Mouse (Mus musculus): ENCODE measurements around the gene Fndc3a. TPM values are rescaled to one million over a fixed set of nuclear protein-coding genes. Genes with fewer than 3 reads are reported as not detected.

The Fndc3a gene
- total RNA-seq (2022), result 10 to 100 TPM; 11.2 to 13.7 (median 11.7) TPM

GRCm38 (mm10) chr14:72709710-72710340, at the start of gene Fndc3a:
Gene Fndc3a (minus strand): TSS chr14:72710003.
- peak; percentile 78 for DNase-seq (ENCODE audit: low spot score)

GRCm38 (mm10) chr14:72752893-72753292, 43.1 kb upstream of the Fndc3a start:
- DNase-seq (ENCODE audit: low spot score), result no peak

GRCm38 (mm10) chr14:72750426-72751182, 40.8 kb upstream of the Fndc3a start:
- DNase-seq (ENCODE audit: low spot score), result no peak

GRCm38 (mm10) chr14:72748331-72748730, 38.5 kb upstream of the Fndc3a start:
- no peak for DNase-seq (ENCODE audit: low spot score)

- no peak for DNase-seq (ENCODE audit: low spot score)
Observed at GRCm38 (mm10) chr14:72741667-72742066, 31.9 kb upstream of the Fndc3a start.

DNA sequence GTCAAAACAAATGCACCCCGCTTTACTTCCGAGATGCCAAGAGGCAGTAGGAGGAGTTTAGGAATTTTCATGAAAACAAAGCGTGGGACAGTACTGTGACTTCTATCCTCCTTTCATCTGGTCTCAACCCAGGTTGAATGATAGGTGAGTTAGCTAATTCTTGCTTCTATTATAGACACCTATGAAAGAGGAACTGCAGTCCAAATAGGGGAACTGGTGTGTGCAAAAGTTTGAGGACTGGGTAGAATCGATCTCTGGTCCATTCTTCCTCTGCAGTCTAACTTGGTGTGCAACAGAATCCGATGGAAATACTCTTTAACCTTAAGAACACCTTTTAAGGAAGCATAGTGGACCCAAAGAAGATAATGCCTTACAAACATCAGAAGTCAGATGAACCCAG, 30.5 kb upstream of the Fndc3a start:
- DNase-seq (ENCODE audit: low spot score), result no peak

- DNase-seq (ENCODE audit: low spot score), result no peak
Observed at GRCm38 (mm10) chr14:72739484-72740208, 29.8 kb upstream of the Fndc3a start.

GRCm38 (mm10) chr14:72738776-72739175, 29.0 kb upstream of the Fndc3a start:
- DNase-seq (ENCODE audit: low spot score), result no peak

- DNase-seq (ENCODE audit: low spot score), result no peak
Observed at GRCm38 (mm10) chr14:72738217-72738616, 28.4 kb upstream of the Fndc3a start.

- DNase-seq (ENCODE audit: low spot score), result no peak
Observed at GRCm38 (mm10) chr14:72725865-72726264, 16.1 kb upstream of the Fndc3a start.

DNA sequence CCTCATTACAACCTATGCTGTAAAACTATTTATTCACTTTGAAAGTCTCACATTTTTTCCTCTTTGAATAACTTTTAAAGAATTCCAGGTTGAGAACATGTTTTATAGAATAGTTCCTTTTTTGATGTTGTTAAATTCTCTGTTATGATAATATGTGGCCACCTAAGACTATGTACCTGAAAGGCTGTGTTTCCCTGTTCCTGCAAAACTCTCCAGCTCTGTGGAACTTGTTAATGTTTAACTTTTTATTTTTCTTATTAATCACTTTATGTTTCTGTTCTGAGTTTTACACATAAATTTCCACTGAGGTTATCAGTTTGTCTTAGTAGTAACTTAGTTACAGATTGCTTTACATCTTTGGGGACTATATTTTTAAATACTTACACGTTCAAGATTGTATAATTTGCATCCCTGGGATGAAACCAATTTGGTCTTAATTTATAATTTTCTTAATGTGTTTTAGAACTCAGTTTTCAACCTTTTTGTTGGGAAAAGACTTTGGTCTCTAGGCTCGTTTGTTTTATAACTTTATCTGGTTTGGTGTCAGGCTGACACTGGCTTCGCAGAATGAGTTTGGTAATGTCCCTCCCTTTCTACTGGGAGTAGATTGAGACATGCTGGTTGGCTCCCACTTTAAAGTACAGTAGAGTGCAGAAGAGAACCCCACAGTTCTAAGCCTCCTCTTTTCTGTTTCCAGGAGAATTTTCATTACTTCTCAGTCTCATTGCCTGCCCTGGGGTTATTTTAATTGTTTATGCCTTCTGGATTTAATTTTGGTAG, 12.7 kb upstream of the Fndc3a start:
- no peak for DNase-seq (ENCODE audit: low spot score)

DNA sequence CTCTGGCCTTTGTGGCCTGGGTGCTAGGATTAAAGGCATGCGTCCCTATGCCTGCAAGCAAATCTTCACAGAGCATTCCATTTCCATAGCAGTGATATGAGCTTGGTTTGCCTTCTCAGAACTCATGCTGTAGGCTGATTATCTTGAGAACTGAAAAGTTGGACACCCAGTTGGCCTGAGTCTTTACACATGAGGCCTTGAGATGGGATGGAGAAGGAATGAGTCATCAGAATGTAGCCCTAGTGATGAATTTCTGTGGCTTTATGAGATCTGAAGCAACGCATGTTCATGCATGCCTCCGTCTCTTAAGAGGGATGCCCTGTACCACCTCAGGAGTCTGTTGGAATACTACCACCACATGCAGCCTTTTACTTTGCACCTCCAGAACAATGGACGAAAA, 6.4 kb upstream of the Fndc3a start:
- no peak for DNase-seq (ENCODE audit: low spot score)

DNA sequence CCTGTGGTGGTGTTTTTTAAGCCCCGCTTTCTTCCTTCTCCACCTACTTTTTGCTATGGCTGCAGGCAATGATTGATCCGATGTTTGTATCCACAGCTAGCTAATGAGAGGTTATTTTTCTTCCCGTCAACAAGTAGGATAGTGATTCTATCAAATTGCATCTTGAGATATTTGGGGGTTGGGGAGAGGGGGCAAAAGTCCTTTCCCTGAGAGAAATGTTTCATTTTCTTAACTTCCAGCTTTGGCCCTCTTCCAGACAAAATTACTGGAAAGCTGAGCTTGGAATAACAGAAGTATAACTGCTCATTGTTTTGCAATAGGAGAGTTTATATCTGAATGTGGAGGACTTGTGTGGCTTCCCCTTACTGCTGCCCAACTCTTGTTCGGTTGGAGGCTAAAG, 1.3 kb upstream of the Fndc3a start:
- DNase-seq (ENCODE audit: low spot score), result peak; percentile 12

DNA sequence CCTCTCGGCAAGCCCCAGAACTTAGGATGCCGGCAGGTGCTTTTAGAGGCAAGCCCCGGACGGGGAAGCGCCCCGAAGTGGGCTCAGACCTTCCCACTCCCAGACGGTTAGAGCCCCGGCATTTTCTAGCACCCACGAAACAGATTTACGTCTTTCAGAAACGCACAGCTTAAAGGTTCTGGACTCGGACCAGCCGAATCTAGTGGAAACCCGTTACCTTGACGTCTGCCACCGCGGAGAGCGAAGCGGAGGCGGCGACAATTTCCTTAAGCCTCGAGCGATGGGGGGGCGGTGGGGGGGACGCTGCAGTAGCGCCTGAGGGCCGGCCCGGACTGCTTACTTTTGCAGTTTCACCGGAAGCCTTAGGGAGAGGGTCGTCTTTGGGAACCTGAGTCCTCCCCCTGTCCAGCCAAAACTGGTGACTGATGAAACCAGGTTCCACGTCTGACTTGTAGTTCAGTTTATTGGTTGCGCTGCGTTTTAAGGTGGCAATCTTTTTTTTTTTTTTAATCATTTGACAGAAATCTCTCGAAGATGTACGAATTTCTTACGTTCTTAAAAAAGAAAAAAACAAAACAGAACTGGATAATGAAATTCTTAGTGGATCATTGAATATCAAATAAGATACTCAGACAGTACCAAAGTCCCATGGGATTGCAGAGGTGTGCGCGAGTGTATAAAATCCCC, 681 bp upstream of the Fndc3a start:
- peak; percentile 24 for DNase-seq (ENCODE audit: low spot score)

GRCm38 (mm10) chr14:72709091-72709709, 603 bp downstream of the Fndc3a start:
- DNase-seq (ENCODE audit: low spot score), result no peak

DNA sequence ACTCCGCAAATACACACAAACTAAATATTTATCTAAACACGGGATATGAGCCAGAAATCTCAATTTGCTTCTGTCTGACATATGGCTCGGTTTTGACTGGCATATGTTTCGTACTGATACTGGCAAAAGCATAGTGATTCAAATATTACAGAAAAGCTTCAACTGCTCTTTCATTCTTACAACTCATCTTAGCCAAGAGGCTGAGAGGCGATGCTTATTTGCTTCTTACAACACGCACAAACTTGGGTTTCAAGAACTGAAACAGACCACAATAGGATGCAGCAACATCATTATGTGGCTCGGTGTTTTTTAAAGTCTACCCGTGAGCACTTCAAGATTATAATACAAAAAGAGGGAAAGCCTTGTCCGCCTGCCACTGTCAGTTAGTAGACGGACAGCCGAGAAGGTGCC, 1.2 kb downstream of the Fndc3a start:
- no peak for DNase-seq (ENCODE audit: low spot score)

- no peak for DNase-seq (ENCODE audit: low spot score)
Observed at GRCm38 (mm10) chr14:72700056-72700455, 9.7 kb downstream of the Fndc3a start.

DNA sequence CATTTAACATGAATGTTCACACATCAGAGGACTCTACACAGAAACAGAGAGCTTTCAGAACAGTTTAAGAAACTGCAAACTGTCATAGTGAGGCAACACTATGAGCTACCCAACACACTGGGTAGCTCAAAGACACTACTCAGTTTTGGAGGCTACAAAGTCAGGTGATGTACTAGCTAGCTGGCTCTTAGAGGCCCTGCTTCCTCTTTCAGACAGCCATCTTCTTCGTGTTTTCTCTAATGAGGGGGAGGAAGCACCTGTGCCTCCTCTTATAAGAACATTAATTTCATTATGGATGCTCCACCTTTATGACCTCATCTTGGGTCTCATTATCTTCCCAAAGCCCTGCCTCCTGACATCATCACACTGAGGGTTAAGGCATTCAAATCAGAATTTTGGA, 18.4 kb downstream of the Fndc3a start:
- DNase-seq (ENCODE audit: low spot score), result no peak

GRCm38 (mm10) chr14:72689525-72689924, 20.3 kb downstream of the Fndc3a start:
- no peak for DNase-seq (ENCODE audit: low spot score)

DNA sequence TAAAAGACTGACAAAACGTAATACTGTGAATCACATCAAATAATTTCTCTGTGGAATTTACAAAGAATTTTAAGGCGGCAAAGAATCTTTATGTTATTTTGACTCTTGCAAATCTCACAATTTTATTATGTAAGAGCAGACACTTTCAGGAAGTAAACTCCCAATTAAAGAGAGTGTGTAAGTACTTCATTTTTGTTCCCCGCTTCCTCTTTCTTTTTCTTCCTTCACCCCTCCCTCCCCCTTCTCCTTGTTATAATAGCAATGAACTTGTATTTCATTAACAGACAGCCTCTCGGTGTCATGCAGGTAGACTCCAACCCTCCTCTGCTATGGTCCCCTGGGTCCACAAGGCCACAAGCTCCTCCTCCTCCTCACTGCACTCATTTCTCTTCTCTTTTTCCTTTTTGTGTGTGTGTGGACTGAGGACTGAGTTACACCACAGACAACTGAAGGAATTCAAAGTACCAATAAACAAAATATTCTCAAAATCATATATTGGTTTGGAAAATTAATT, 24.9 kb downstream of the Fndc3a start:
- DNase-seq (ENCODE audit: low spot score), result no peak

DNA sequence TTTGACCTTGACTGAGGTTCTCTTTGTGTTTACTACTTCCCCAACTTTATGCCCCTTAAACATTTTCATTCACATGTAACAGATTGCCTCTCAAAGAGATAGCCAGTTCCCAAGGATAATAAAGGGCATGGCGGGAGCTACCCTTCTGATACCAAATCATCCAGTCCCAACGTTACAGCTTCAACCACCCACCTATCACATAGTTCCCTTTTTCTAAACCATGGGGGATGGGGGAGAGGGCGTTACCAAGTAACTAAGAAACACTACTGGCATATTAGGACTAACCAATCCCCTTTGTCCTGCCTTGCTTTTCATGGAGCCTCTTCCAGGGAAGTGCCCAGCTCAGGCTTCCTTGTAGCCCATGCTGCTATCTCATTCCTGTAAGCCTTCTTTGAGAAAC, 32.6 kb downstream of the Fndc3a start:
- no peak for DNase-seq (ENCODE audit: low spot score)
